Mouse (Mus musculus) olfactory bulb, adult 2 months (tissue): ENCODE measurements around the gene Gm9837.

Source experiments
- CTCF ChIP-seq: fragments of 200-500 bp; IDR thresholded peaks from 2 replicates; pipeline ENCODE4 v1.5.1; 2012; ENCODE audit warnings: low read depth, mild to moderate bottlenecking, low read length, moderate library complexity; ENCODE audit not compliant: insufficient read depth
- POLR2A ChIP-seq: fragments of 200-500 bp; IDR thresholded peaks from 2 replicates; pipeline ENCODE4 v1.6.1; 2012; ENCODE audit warnings: mild to moderate bottlenecking, low read depth, low read length, moderate library complexity; ENCODE audit not compliant: insufficient read depth

DNA sequence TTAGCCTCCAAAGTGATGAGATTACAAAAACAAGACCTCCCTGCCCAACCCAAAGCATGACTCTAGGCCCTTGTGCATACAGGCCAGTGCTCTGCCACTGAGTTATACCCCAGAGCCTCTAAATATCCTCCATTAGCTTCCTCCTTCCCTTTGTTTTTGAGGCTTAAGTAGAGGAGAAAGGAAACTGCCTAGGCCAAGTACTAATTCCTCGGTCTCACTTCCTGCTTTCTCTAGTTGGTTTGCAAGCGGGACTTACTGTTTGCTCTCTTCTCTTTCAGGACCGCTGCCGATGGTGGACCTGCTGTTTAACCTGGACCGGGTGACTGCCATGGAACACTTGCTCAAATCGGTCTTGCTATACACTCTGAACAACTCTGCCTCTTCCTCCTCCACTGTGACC lies 33.9 kb downstream of the Gm9837 start:
- no peak for TF ChIP-seq POLR2A
- TF ChIP-seq CTCF: no peak
